ENCODE assay signal across 25 mouse cellular contexts in genomic region chr6:134554230-134554629, GRCm38 (mm10).
"Had no signal": no experiment of that assay in that cellular context is flagged by ENCODE, and none has a peak within 500 bp of the region (broad histone marks: within the 10 kb centered on the region; RNA-seq: fewer than 3 reads in every experiment).

No protein-coding gene starts in this region.

- H3K4me3 ChIP-seq: embryonic facial prominence, embryonic 10.5 days; embryonic facial prominence, embryonic 12.5 days; embryonic facial prominence, embryonic 13.5 days; embryonic facial prominence, embryonic 15.5 days; erythroblast, embryonic 14.5 days; forebrain, embryonic 10.5 days; forebrain, embryonic 12.5 days; forebrain, embryonic 13.5 days; forebrain, embryonic 15.5 days; heart, adult 2 months; heart, embryonic 10.5 days had no signal

- H3K9ac ChIP-seq: embryonic facial prominence, embryonic 12.5 days; embryonic facial prominence, embryonic 13.5 days; embryonic facial prominence, embryonic 15.5 days; forebrain, embryonic 12.5 days; forebrain, embryonic 13.5 days; forebrain, embryonic 15.5 days; forebrain, postnatal 0 days had no signal

- DNase-seq: cerebellum, adult 8-10 months; cerebellum, adult 9-10 months; cerebellum, adult 9-11 months; cerebellum, postnatal 10 days; cerebellum, postnatal 14 days; cerebellum, postnatal 25 days; cerebellum, postnatal 36 days; embryo, embryonic 11 days; forebrain, postnatal 0 days; gastrocnemius, postnatal 10 days; gastrocnemius, postnatal 14 days; gastrocnemius, postnatal 25 days; heart, adult 11 months; heart, adult 18-20 months; heart, adult 2 months had no signal

- H3K36me3 ChIP-seq: embryonic facial prominence, embryonic 12.5 days; embryonic facial prominence, embryonic 13.5 days; embryonic facial prominence, embryonic 15.5 days; forebrain, embryonic 10.5 days; forebrain, embryonic 12.5 days; forebrain, embryonic 15.5 days; heart, embryonic 10.5 days had no signal

- H3K27ac ChIP-seq: embryonic facial prominence, embryonic 10.5 days; embryonic facial prominence, embryonic 12.5 days; embryonic facial prominence, embryonic 13.5 days; embryonic facial prominence, embryonic 15.5 days; forebrain, embryonic 10.5 days; forebrain, embryonic 12.5 days; forebrain, embryonic 13.5 days; forebrain, embryonic 15.5 days; heart, adult 2 months; heart, embryonic 10.5 days had no signal

- H3K27me3 ChIP-seq: embryonic facial prominence, embryonic 12.5 days; embryonic facial prominence, embryonic 13.5 days; embryonic facial prominence, embryonic 15.5 days; forebrain, embryonic 12.5 days; forebrain, embryonic 13.5 days; forebrain, embryonic 15.5 days had no signal

- H3K9me3 ChIP-seq: embryonic facial prominence, embryonic 10.5 days; embryonic facial prominence, embryonic 12.5 days; embryonic facial prominence, embryonic 13.5 days; embryonic facial prominence, embryonic 15.5 days; forebrain, embryonic 10.5 days; forebrain, embryonic 12.5 days; forebrain, embryonic 13.5 days; forebrain, embryonic 15.5 days; heart, embryonic 10.5 days had no signal
